Mouse (Mus musculus) intestine, postnatal 0 days (tissue): ENCODE data around the gene Gnl2. TPM values are rescaled to one million over a fixed set of nuclear protein-coding genes. Genes with fewer than 3 reads are reported as not detected.
A peak's percentile ranks its signal among the peaks of the same experiment; 100 is the strongest.

Source experiments
- ATAC-seq: fragments of 200-750 bp; cut with Nextera tagmentation; 2 replicates; pipeline ENCODE4 v1.8.0; 2017; ENCODE audit warnings: mild to moderate bottlenecking, moderate TSS enrichment, moderate library complexity
- H3K27ac ChIP-seq: fragments of 300-500 bp; sonication (generic); 2 replicates; pipeline ENCODE4 v1.5.1; 2014; ENCODE audit warnings: mild to moderate bottlenecking, low read depth, low read length, moderate library complexity
- H3K27me3 ChIP-seq: fragments of 300-500 bp; sonication (generic); replicated peaks from 2 replicates; pipeline ENCODE4 v1.6.1; 2014; ENCODE audit warnings: low read length, mixed read lengths; ENCODE audit not compliant: control insufficient read depth, insufficient read depth
- H3K36me3 ChIP-seq: fragments of 300-500 bp; sonication (generic); 2 replicates; pipeline ENCODE4 v1.6.1; 2014; ENCODE audit warnings: mild to moderate bottlenecking, moderate library complexity; ENCODE audit not compliant: control insufficient read depth, insufficient read depth
- H3K4me1 ChIP-seq: fragments of 300-500 bp; sonication (generic); replicated peaks from 2 replicates; pipeline ENCODE4 v1.6.1; 2014; ENCODE audit warnings: antibody characterized with exemption, low read length, mixed read lengths; ENCODE audit not compliant: control insufficient read depth, insufficient read depth
- H3K4me2 ChIP-seq: fragments of 300-500 bp; sonication (generic); replicated peaks from 2 replicates; pipeline ENCODE4 v1.6.1; 2014; ENCODE audit warnings: low read depth, mild to moderate bottlenecking, moderate library complexity
- H3K4me3 ChIP-seq: fragments of 300-500 bp; sonication (generic); 2 replicates; pipeline ENCODE4 v1.5.1; 2014; ENCODE audit warnings: low read depth, low read length
- H3K9ac ChIP-seq: fragments of 300-500 bp; sonication (generic); 2 replicates; pipeline ENCODE4 v1.6.1; 2014; ENCODE audit warnings: mild to moderate bottlenecking, low read depth, low read length
- H3K9me3 ChIP-seq: fragments of 300-500 bp; sonication (generic); 2 replicates; pipeline ENCODE4 v1.6.1; 2016; ENCODE audit warnings: mixed run types; ENCODE audit not compliant: control insufficient read depth
- CTCF ChIP-seq: sonication (generic); IDR thresholded peaks from 2 replicates; pipeline ENCODE4 v1.5.1; 2016; ENCODE audit warnings: low read depth, mild to moderate bottlenecking, control low read depth, antibody characterized with exemption, moderate library complexity
- WGBS: fragments of 180-500 bp; shearing (Covaris S2); extraction: QIAGEN DNeasy Blood & Tissue Kit; methylation state at CpG from one replicate; pipeline ENCODE4 v1.1.7; 2014; 5-methylcytosine and 5-hydroxymethylcytosine counted together
- polyA plus RNA-seq: library from polyadenylated mRNA; unstranded; fragments of >200 nt; fragmentation: Nextera tagmentation; extraction: Ambion mirVana; gene quantifications from 2 replicates; pipeline ENCODE4 v1.2.1, GENCODE M21; 2015

Gnl2 gene
- polyA plus RNA-seq, 1 experiment from 2014 or later = 28.6 TPM

- H3K4me2 ChIP-seq = no peak overlapping the region
- H3K36me3 ChIP-seq = peaks cover 10% of the 10 kb centered on the region
- H3K4me3 ChIP-seq = no peak overlapping the region
- H3K9ac ChIP-seq = no peak overlapping the region
- H3K27me3 ChIP-seq = no peaks in the 10 kb centered on the region
- no peaks in the 10 kb centered on the region for H3K4me1 ChIP-seq
- no peak overlapping the region for H3K27ac ChIP-seq
- ATAC-seq = no peak
- no peaks in the 10 kb centered on the region for H3K9me3 ChIP-seq
- no peak for TF ChIP-seq CTCF
- WGBS = 86% methylated on average over 4 of the region's 4 CpGs
These were observed 81.0 kb downstream of the Gnl2 start for GRCm38 (mm10) chr4:125097412-125097811.

- peak; percentile 54; the same call in 1 of the 2 replicates for ATAC-seq
- 9% methylated on average over 8 of the region's 8 CpGs for WGBS
These were observed 83.1 kb downstream of the Gnl2 start for GRCm38 (mm10) chr4:125099458-125099857.

GRCm38 (mm10) chr4:125101334-125101733 lies 84.9 kb downstream of the Gnl2 start:
- no peak for TF ChIP-seq CTCF
- H3K4me3 ChIP-seq = no peak overlapping the region
- H3K27me3 ChIP-seq = no peaks in the 10 kb centered on the region
- no peak overlapping the region for H3K4me2 ChIP-seq
- H3K9me3 ChIP-seq = no peaks in the 10 kb centered on the region
- H3K27ac ChIP-seq = no peak overlapping the region
- 82% methylated on average over 13 of the region's 13 CpGs for WGBS
- H3K4me1 ChIP-seq = no peaks in the 10 kb centered on the region
- H3K36me3 ChIP-seq = peaks cover 31% of the 10 kb centered on the region; the same call in 1 of the 2 replicates
- no peak for ATAC-seq
- no peak overlapping the region for H3K9ac ChIP-seq

More at GRCm38 (mm10) chr4:125099458-125099857, 83.1 kb downstream of the Gnl2 start:
- Histone ChIP-seq H3K9ac (no peak overlapping the region), H3K4me2 (no peak overlapping the region), H3K4me1 (no peaks in the 10 kb centered on the region), H3K27me3 (no peaks in the 10 kb centered on the region), H3K9me3 (no peaks in the 10 kb centered on the region), H3K27ac (no peak overlapping the region), H3K36me3 (peaks cover 22% of the 10 kb centered on the region; the same call in 1 of the 2 replicates), H3K4me3 (no peak overlapping the region)
- peak; percentile 99 for TF ChIP-seq CTCF

Other genes starting within 250 kb of the Gnl2 start
- gene Mtf1, start 214.5 kb upstream of the Gnl2 start, polyA plus RNA-seq = 10.4 and 11.5 TPM in 2 replicates
- 19.9 and 22.7 TPM in 2 replicates for gene Yrdc, start 165.9 kb upstream of the Gnl2 start, polyA plus RNA-seq
- 58.8 and 59.4 TPM in 2 replicates for gene 1110065P20Rik, start 165.4 kb upstream of the Gnl2 start, polyA plus RNA-seq
- 0.17 and 0.24 TPM in 2 replicates for gene Maneal, start 154.4 kb upstream of the Gnl2 start, polyA plus RNA-seq
- gene Epha10, start 135.7 kb upstream of the Gnl2 start, polyA plus RNA-seq = 0.03 and 0.04 TPM in 2 replicates
- 4.3 and 4.7 TPM in 2 replicates for gene 9930104L06Rik, start 79.5 kb upstream of the Gnl2 start, polyA plus RNA-seq
- gene Cdca8, start 77.3 kb upstream of the Gnl2 start, polyA plus RNA-seq = 26.3 and 28.1 TPM in 2 replicates
- gene Rspo1, start 30.2 kb upstream of the Gnl2 start, polyA plus RNA-seq = 5.5 and 5.7 TPM in 2 replicates
- gene Dnali1, start 49.1 kb downstream of the Gnl2 start, polyA plus RNA-seq = not detected in 2 replicates
- 13.6 and 15.5 TPM in 2 replicates for gene Snip1, start 50.1 kb downstream of the Gnl2 start, polyA plus RNA-seq
- 23.0 and 24.8 TPM in 2 replicates for gene Meaf6, start 68.5 kb downstream of the Gnl2 start, polyA plus RNA-seq
- 1.3 and 1.5 TPM in 2 replicates for gene Zc3h12a, start 111.3 kb downstream of the Gnl2 start, polyA plus RNA-seq